Mouse (Mus musculus): ENCODE measurements around the gene C1s1.
A peak's percentile ranks its signal among the peaks of the same experiment; 100 is the strongest.
"Not testable (repeated sequence)": the region's sequence is repeated elsewhere in the genome, so short reads cannot be mapped to it uniquely, and the experiment has no call there.

C1s1 gene

GRCm38 (mm10) chr6:124511936-124512335 is 30.2 kb downstream of the C1s1 start:
- no peak for DNase-seq

- not testable (repeated sequence) for DNase-seq
Measured at GRCm38 (mm10) chr6:124509192-124509591, 33.0 kb downstream of the C1s1 start.

- DNase-seq, result peak; percentile 75 to 78
Measured at GRCm38 (mm10) chr6:124508292-124508691, 33.9 kb downstream of the C1s1 start.

GRCm38 (mm10) chr6:124506991-124507390 is 35.2 kb downstream of the C1s1 start:
- DNase-seq, result peak; percentile 50 to 51

- no peak for DNase-seq
Measured at GRCm38 (mm10) chr6:124505028-124505427, 37.1 kb downstream of the C1s1 start.

- DNase-seq, result no peak
Measured at GRCm38 (mm10) chr6:124502021-124502420, 40.1 kb downstream of the C1s1 start.

GRCm38 (mm10) chr6:124501473-124501872 is 40.7 kb downstream of the C1s1 start:
- DNase-seq, result no peak

- no peak for DNase-seq
Measured at GRCm38 (mm10) chr6:124499914-124500566, 42.1 kb downstream of the C1s1 start.

GRCm38 (mm10) chr6:124496054-124496453 is 46.1 kb downstream of the C1s1 start:
- DNase-seq, result no peak

GRCm38 (mm10) chr6:124493886-124494285 is 48.3 kb downstream of the C1s1 start:
- DNase-seq, result no peak

- peak; percentile 75 to 80 for DNase-seq
Measured at GRCm38 (mm10) chr6:124492842-124493561, 49.2 kb downstream of the C1s1 start, which contains the start of gene C1rl. Gene C1rl, plus strand, starts transcription at chr6:124493113.

- no peak for DNase-seq
Measured at GRCm38 (mm10) chr6:124491427-124491826, 50.7 kb downstream of the C1s1 start.

GRCm38 (mm10) chr6:124488952-124489351 is 53.2 kb downstream of the C1s1 start:
- no peak for DNase-seq

- no peak for DNase-seq
Measured at GRCm38 (mm10) chr6:124487509-124487908, 54.6 kb downstream of the C1s1 start.

GRCm38 (mm10) chr6:124485414-124486144 is 56.6 kb downstream of the C1s1 start:
- DNase-seq, result no peak

GRCm38 (mm10) chr6:124484851-124485250 is 57.3 kb downstream of the C1s1 start:
- DNase-seq, result no peak

- DNase-seq, result not testable (repeated sequence)
Measured at GRCm38 (mm10) chr6:124483831-124484230, 58.3 kb downstream of the C1s1 start.

- peak; percentile 52 to 54 for DNase-seq
Measured at GRCm38 (mm10) chr6:124481571-124481970, 60.6 kb downstream of the C1s1 start.
